Mouse (Mus musculus) midbrain, embryonic 16.5 days (tissue): ENCODE measurements around the gene Ccdc69. TPM values are rescaled to one million over a fixed set of nuclear protein-coding genes. Genes with fewer than 3 reads are reported as not detected.

Experiments used
- ATAC-seq: fragments of 200-750 bp; cut with Nextera tagmentation; 2 replicates; pipeline ENCODE4 v1.8.0; 2017; ENCODE audit warnings: moderate TSS enrichment
- H3K27ac ChIP-seq: fragments of 300-500 bp; sonication (generic); 2 replicates; pipeline ENCODE4 v1.5.1; 2014; ENCODE audit warnings: mild to moderate bottlenecking, low read length, mixed read lengths
- H3K27me3 ChIP-seq: fragments of 300-500 bp; sonication (generic); 2 replicates; pipeline ENCODE4 v1.6.1; 2014; ENCODE audit warnings: low read depth, low read length, mixed read lengths; ENCODE audit not compliant: control insufficient read depth, insufficient read depth
- H3K36me3 ChIP-seq: fragments of 300-500 bp; sonication (generic); 2 replicates; pipeline ENCODE4 v1.6.1; 2014; ENCODE audit warnings: mild to moderate bottlenecking, low read length, moderate library complexity, mixed read lengths; ENCODE audit not compliant: control insufficient read depth, insufficient read depth
- H3K4me1 ChIP-seq: fragments of 300-500 bp; sonication (generic); 2 replicates; pipeline ENCODE4 v1.6.1; 2014; ENCODE audit warnings: mild to moderate bottlenecking, low read length, mixed read lengths; ENCODE audit not compliant: control insufficient read depth, insufficient read depth
- H3K4me2 ChIP-seq: fragments of 300-500 bp; sonication (generic); 2 replicates; pipeline ENCODE4 v1.6.1; 2014; ENCODE audit warnings: mild to moderate bottlenecking, low read length, mixed read lengths
- H3K4me3 ChIP-seq: fragments of 300-500 bp; sonication (generic); 2 replicates; pipeline ENCODE4 v1.5.1; 2014; ENCODE audit warnings: low read depth, mild to moderate bottlenecking, low read length, moderate library complexity, mixed read lengths
- H3K9ac ChIP-seq: fragments of 300-500 bp; sonication (generic); 2 replicates; pipeline ENCODE4 v1.6.1; 2014; ENCODE audit warnings: low read depth, low read length, mixed read lengths
- H3K9me3 ChIP-seq: fragments of 300-500 bp; sonication (generic); replicated peaks from 2 replicates; pipeline ENCODE4 v1.6.1; 2014; ENCODE audit warnings: mild to moderate bottlenecking, low read length, mixed read lengths; ENCODE audit not compliant: control insufficient read depth, poor library complexity, severe bottlenecking
- WGBS: fragments of 180-500 bp; shearing (Covaris S2); extraction: QIAGEN DNeasy Blood & Tissue Kit; methylation state at CpG from one replicate; pipeline ENCODE4 v1.1.7; 2014; 5-methylcytosine and 5-hydroxymethylcytosine counted together
- polyA plus RNA-seq: library from polyadenylated mRNA; unstranded; fragments of >200 nt; fragmentation: Nextera tagmentation; extraction: Ambion mirVana; gene quantifications from 2 replicates; pipeline ENCODE4 v1.2.1, GENCODE M21; 2015

The Ccdc69 gene
- polyA plus RNA-seq, 1 experiment from 2014 or later: 0.19 TPM

DNA sequence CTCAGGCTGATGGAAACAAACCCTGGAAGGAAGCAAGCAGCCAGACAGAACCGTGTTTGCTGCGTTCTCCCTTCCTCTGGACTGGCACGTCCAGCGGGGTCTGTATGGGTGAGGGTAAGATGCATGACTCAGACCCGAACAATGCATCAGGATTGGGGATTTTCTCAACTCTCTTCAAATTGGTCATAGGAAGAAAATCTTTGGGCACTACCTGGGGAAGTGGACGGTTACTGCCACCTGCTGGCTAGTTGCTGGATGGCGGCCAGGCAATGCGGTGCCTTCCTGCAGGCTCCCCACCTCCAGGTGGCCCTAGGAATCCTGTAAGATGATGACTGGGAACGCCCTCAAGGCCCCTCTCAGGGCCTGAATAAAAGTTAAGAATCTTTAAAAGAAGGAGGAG is 38.3 kb downstream of the Ccdc69 start:
- Histone ChIP-seq H3K36me3 (no peaks in the 10 kb centered on the region), H3K9ac (no peak overlapping the region), H3K4me1 (no peaks in the 10 kb centered on the region), H3K9me3 (no peaks in the 10 kb centered on the region), H3K27ac (no peak overlapping the region), H3K27me3 (no peaks in the 10 kb centered on the region), H3K4me2 (no peak overlapping the region), H3K4me3 (no peak overlapping the region)
- ATAC-seq: peak; percentile 66
- WGBS: 7% methylated on average over 9 of the region's 9 CpGs

DNA sequence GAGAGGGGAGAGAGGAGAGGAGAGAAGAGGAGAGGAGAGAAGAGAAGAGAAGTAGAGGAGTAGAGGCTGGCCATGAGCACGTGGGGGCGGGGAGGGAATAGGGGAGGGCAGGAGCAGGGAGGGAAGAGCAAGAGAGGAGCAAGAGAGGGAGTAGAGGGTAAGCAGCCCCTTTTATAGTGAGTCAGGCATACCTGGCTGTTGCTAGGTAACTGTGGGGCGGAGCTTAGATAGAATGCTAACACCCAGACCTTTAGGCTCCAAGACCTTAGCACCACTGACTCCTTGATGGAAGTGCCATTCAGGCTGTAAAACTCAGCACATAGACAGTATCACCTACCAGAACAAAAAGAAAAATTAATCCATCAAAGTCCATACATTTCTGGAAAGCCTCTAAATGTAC is 41.3 kb downstream of the Ccdc69 start:
- Histone ChIP-seq H3K4me3 (no peak overlapping the region), H3K36me3 (no peaks in the 10 kb centered on the region), H3K4me2 (no peak overlapping the region), H3K4me1 (peaks cover 15% of the 10 kb centered on the region), H3K9me3 (no peaks in the 10 kb centered on the region), H3K27me3 (peaks cover 6% of the 10 kb centered on the region), H3K9ac (no peak overlapping the region), H3K27ac (no peak overlapping the region)
- WGBS: 38% methylated on average over 3 of the region's 3 CpGs
- no peak for ATAC-seq

DNA sequence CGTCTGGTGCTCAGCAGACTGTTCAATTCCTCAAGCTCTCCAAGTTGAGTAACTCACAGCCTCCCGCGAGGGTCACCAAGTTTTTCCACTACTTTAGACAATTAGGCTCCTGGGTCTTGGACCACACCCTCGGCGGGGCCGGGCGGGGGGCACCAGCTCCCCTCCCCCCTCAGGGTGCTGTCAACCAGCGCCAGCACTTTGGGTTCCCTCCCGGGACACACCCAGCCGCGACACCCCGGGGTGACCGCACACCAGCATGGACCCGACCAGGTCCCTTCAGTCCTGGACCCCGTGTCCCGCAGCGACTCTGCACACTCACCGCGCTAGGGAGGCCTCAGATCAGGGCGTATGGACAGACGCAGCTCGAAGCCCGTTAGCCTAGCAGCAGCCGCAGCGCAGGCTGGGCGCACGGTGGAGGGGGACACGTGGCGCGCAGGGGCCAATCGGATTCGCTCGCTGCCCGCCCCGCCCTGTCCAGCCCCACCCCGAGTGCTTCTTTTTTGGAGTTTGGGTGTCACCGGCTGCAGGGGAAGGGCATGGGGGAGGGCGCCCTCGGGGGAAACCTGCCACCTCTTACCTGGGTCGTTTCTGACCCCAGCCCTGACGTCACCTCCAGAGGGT is 44.8 kb downstream of the Ccdc69 start, which contains the start of gene Anxa6:
Gene Anxa6, minus strand, starts transcription at position 406 of the 621 bp plus-strand sequence.
- H3K27ac ChIP-seq: no peak within 1 kb of the TSS
- H3K4me2 ChIP-seq: peak within 1 kb of the TSS; percentile 100
- H3K27me3 ChIP-seq: peaks cover 6% of the 10 kb centered on the region
- no peaks in the 10 kb centered on the region for H3K9me3 ChIP-seq
- H3K4me3 ChIP-seq: peak within 1 kb of the TSS; percentile 63
- peak; percentile 91 for ATAC-seq
- under 1% methylated on average over 37 of the region's 41 CpGs for WGBS
- peak within 1 kb of the TSS; percentile 76 for H3K9ac ChIP-seq
- peaks cover 19% of the 10 kb centered on the region for H3K4me1 ChIP-seq
- H3K36me3 ChIP-seq: no peaks in the 10 kb centered on the region

DNA sequence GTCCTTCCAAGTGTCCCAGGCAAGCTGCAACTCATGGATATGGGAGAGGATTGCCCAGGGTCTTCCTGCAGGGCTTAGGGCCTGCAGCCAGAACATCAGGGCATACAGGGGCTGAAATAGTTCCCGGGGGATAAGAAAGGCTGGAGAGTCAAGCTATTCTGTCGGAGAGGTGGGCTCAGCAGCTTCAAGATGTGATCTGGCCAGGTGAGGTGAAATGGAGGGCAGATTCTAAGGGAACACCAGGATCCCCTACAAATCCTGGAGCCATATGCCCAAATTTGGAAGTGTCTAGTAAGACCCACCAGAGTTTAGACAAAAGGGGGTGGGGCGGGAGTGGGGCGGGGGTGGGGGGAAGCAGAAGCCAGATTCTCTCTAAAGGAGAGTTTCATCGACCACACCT is 45.6 kb downstream of the Ccdc69 start:
- Histone ChIP-seq H3K27me3 (peaks cover 6% of the 10 kb centered on the region), H3K4me1 (peaks cover 19% of the 10 kb centered on the region), H3K4me2 (peak overlapping the region; percentile 100), H3K36me3 (no peaks in the 10 kb centered on the region), H3K9me3 (no peaks in the 10 kb centered on the region), H3K27ac (no peak overlapping the region), H3K4me3 (peak overlapping the region; percentile 63), H3K9ac (peak overlapping the region; percentile 76; the same call in 1 of the 2 replicates)
- WGBS: 27% methylated on average over 5 of the region's 5 CpGs
- ATAC-seq: no peak

DNA sequence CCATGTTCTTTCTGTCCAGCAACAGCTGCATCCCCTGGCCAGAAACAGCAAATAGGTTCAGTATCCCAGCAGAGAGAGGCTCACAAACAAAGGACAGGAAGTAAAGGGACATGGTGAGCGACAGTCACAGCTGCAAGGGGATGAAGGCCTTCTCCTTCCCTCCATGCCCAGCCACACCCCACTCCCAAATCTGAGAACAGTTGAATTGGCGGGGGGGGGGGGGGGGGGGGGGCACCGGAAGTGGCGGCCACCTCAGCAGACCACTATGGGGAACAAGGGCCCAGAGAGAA is 46.0 kb downstream of the Ccdc69 start:
- 25% methylated on average over 1 of the region's 4 CpGs for WGBS
- H3K27ac ChIP-seq: 0 out of 2 replicates have a peak overlapping the region, but pooled peaks have one; percentile 34
- 0 out of 2 replicates have a peak overlapping the region, but pooled peaks have one; percentile 13 for H3K9ac ChIP-seq

DNA sequence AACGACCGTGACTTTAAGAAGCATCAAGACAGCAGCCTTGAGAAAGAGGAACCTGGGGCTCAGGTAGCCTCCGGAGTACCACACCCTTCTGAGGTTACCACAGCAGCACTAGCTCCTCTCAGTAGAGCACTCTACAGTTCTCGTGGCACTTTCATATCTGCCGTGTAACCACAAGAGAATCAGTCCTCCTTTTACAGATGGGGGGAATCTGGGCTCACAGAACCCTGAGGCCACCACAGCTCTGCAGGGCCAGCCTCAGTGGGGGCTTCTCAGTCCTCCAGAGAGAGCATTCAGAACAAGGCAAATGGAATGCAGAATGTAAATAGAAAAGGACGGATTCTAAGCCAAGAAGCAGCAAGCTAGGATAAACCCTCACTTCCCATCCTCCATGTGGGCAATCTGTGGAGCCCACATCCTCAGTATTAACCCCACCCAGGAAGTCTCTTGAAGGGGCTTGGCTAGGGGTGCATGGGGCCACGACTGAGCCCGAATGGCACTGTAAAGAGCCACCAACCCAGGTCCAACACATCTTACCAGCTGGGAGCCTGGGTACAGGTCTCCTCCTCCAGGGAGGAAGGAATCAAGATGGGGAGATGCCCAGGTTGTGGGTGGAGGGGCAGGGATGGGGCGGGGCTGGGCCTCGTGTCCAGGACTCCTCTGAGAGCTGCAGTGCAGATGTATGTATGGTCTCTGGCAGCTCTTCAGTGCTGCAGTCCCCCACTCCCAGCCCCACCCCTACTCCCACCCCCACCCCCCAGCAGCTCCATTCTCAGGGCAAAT is 46.5 kb downstream of the Ccdc69 start:
- peaks cover 6% of the 10 kb centered on the region for H3K27me3 ChIP-seq
- H3K9ac ChIP-seq: peak overlapping the region; percentile 18; the same call in 1 of the 2 replicates
- H3K9me3 ChIP-seq: no peaks in the 10 kb centered on the region
- peak overlapping the region; percentile 100 for H3K4me2 ChIP-seq
- 55% methylated on average over 10 of the region's 10 CpGs for WGBS
- H3K4me1 ChIP-seq: peaks cover 19% of the 10 kb centered on the region
- no peaks in the 10 kb centered on the region for H3K36me3 ChIP-seq
- ATAC-seq: no peak
- peak overlapping the region; percentile 63; the same call in 1 of the 2 replicates for H3K4me3 ChIP-seq
- H3K27ac ChIP-seq: peak overlapping the region; percentile 34; the same call in 1 of the 2 replicates

More for the DNA sequence above, 46.0 kb downstream of the Ccdc69 start:
- H3K27me3 ChIP-seq: peaks cover 6% of the 10 kb centered on the region
- H3K4me1 ChIP-seq: peaks cover 19% of the 10 kb centered on the region
- H3K9me3 ChIP-seq: no peaks in the 10 kb centered on the region
- H3K4me2 ChIP-seq: peak overlapping the region; percentile 100
- peak overlapping the region; percentile 63 for H3K4me3 ChIP-seq
- H3K36me3 ChIP-seq: no peaks in the 10 kb centered on the region
- ATAC-seq: no peak

DNA sequence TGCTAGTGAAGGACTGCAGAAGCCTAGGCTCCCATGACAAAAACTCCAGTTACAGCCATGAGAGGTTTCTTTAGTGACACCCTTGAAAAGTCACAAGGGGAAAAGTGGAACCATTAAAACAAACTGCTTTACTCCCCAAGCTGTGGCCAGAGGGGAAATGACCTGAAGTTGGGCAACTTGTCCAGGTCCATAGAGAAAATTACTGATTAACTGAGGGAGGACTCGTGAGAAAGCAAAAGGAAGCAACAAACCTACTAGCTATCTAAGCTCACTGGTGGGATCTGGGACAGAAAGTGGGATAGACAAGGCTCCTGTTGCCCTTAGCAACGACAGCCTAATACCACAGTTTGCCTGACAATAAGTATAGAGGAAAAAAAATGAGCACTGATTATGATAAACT is 49.4 kb downstream of the Ccdc69 start:
- Histone ChIP-seq H3K27ac (no peak overlapping the region), H3K4me3 (no peak overlapping the region), H3K27me3 (peaks cover 4% of the 10 kb centered on the region; the same call in 1 of the 2 replicates), H3K9ac (no peak overlapping the region), H3K36me3 (no peaks in the 10 kb centered on the region), H3K9me3 (no peaks in the 10 kb centered on the region), H3K4me2 (no peak overlapping the region), H3K4me1 (peaks cover 23% of the 10 kb centered on the region)
- no peak for ATAC-seq
- 70% methylated on average over 2 of the region's 2 CpGs for WGBS

DNA sequence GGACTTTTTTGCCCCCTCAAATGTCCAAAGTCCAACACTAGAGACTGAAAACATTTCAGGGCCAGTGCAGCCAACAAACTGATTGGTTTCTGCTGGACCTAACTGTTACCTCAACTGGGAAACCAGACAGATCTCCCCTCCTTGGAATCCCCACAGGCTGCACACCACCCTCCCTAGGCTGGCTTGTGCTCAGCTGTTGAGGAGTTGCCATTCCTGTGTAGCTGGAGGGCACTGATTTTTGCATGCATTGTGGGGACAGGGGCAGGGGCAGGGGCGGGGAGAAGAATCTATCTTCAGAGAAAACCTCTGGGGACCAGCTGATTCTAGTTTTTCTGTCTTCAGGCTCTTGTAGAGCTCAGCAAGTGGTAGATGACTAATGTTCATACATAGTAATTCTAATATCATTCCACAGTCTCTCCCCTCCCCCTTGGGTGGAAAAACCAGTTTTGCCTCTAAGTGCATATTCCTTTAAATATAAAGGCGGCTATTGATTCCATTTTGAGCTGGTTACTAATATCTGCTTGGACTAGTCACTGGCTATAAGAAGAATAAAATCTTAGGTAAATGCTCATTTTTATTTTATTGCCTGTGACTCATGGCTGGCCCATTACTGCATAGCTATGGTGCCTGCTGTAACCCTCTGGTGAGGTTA is 50.6 kb downstream of the Ccdc69 start:
- Histone ChIP-seq H3K4me2 (no peak overlapping the region), H3K4me1 (peaks cover 28% of the 10 kb centered on the region), H3K36me3 (no peaks in the 10 kb centered on the region), H3K27me3 (no peaks in the 10 kb centered on the region), H3K9me3 (no peaks in the 10 kb centered on the region), H3K4me3 (no peak overlapping the region), H3K9ac (no peak overlapping the region), H3K27ac (no peak overlapping the region)
- ATAC-seq: no peak
- 86% methylated on average over 2 of the region's 2 CpGs for WGBS

DNA sequence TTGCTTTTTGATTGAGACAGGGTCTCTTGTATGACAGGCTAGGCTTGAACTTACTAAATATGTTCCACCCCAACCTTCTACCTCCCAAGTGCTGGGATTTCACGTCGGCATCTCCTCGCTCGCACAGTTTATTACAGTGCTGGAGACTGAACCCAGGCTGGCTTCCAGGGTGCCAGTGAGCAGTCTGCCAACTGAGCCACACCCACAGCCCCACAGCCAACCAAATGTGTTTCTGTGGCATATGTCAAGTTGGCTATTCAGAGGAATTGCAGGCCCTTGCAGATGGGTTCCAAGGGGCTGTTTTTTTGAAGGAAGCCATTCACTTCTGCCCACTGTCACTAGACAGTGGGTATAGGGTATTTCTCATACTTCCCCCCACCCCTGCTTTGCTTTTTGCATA is 52.0 kb downstream of the Ccdc69 start:
- no peak overlapping the region for H3K9ac ChIP-seq
- no peak overlapping the region for H3K4me3 ChIP-seq
- H3K4me2 ChIP-seq: no peak overlapping the region
- WGBS: 70% methylated on average over 4 of the region's 4 CpGs
- no peak for ATAC-seq
- peaks cover 24% of the 10 kb centered on the region for H3K4me1 ChIP-seq
- no peaks in the 10 kb centered on the region for H3K36me3 ChIP-seq
- H3K27ac ChIP-seq: no peak overlapping the region
- no peaks in the 10 kb centered on the region for H3K9me3 ChIP-seq
- H3K27me3 ChIP-seq: no peaks in the 10 kb centered on the region
